10 mouse cellular contexts compared by ENCODE assay signal in genomic region chr7:78797843-78798455, GRCm38 (mm10). TPM values are rescaled to one million over a fixed set of nuclear protein-coding genes. Genes with fewer than 3 reads are reported as not detected.
DNase-seq lines count a peak whose midpoint lies in the region; ATAC-seq and TF ChIP-seq lines count a peak whose summit lies in the region.
"Had no signal": no experiment of that assay in that cellular context is flagged by ENCODE, and none has a peak within 500 bp of the region (broad histone marks: within the 10 kb centered on the region; RNA-seq: fewer than 3 reads in every experiment).

No protein-coding gene starts in this region.

- no peaks in the 10 kb centered on the region for H3K9me3 ChIP-seq in liver, embryonic 13.5 days (replicated peaks)
- H3K9me3 ChIP-seq in liver, postnatal 0 days (ENCODE audit: low read length): no peaks in the 10 kb centered on the region
- H3K9me3 ChIP-seq in forebrain, embryonic 14.5 days (replicated peaks; ENCODE audit: control insufficient read depth, low read length): no peaks in the 10 kb centered on the region
- no peaks in the 10 kb centered on the region for H3K9me3 ChIP-seq in limb, embryonic 10.5 days (replicated peaks)

- peaks cover 6% of the 10 kb centered on the region for H3K36me3 ChIP-seq in liver, embryonic 13.5 days
- H3K36me3 ChIP-seq in liver, postnatal 0 days (replicated peaks; ENCODE audit: insufficient read depth, low read length): no peaks in the 10 kb centered on the region
- peaks cover 2% of the 10 kb centered on the region for H3K36me3 ChIP-seq in forebrain, embryonic 14.5 days (ENCODE audit: control insufficient read depth, insufficient read depth, low read length)
- H3K36me3 ChIP-seq in limb, embryonic 10.5 days: peaks cover 8% of the 10 kb centered on the region

- H3K4me1 ChIP-seq in liver, embryonic 13.5 days (replicated peaks): peaks cover 91% of the 10 kb centered on the region
- H3K4me1 ChIP-seq in liver, postnatal 0 days (ENCODE audit: insufficient read depth): peaks cover 19% of the 10 kb centered on the region
- H3K4me1 ChIP-seq in forebrain, embryonic 14.5 days (ENCODE audit: control insufficient read depth, insufficient read depth, low read length): peaks cover 6% of the 10 kb centered on the region
- no peaks in the 10 kb centered on the region for H3K4me1 ChIP-seq in limb, embryonic 10.5 days

- no peaks in the 10 kb centered on the region for H3K27me3 ChIP-seq in liver, embryonic 13.5 days
- no peaks in the 10 kb centered on the region for H3K27me3 ChIP-seq in liver, postnatal 0 days (ENCODE audit: insufficient read depth, low read length)
- no peaks in the 10 kb centered on the region for H3K27me3 ChIP-seq in forebrain, embryonic 14.5 days (replicated peaks; ENCODE audit: control insufficient read depth, insufficient read depth, low read length)
- no peaks in the 10 kb centered on the region for H3K27me3 ChIP-seq in limb, embryonic 10.5 days (ENCODE audit: low read depth, poor library complexity, severe bottlenecking)

- no peak overlapping the region for H3K9ac ChIP-seq in liver, embryonic 13.5 days
- H3K9ac ChIP-seq in liver, postnatal 0 days (replicated peaks): no peak overlapping the region
- H3K9ac ChIP-seq in forebrain, embryonic 14.5 days (ENCODE audit: low read length): no peak overlapping the region

- no peak for ATAC-seq in liver, embryonic 13.5 days (ENCODE audit: low read depth)
- no peak for ATAC-seq in liver, postnatal 0 days
- peak; percentile 86 for ATAC-seq in forebrain, embryonic 14.5 days
- ATAC-seq: inflammation-experienced regulatory T-cells, adult 6 months had no signal

- H3K4me3 ChIP-seq in liver, embryonic 13.5 days (replicated peaks): no peak overlapping the region
- no peak overlapping the region for H3K4me3 ChIP-seq in liver, postnatal 0 days (ENCODE audit: low read depth, low read length)
- H3K4me3 ChIP-seq in forebrain, embryonic 14.5 days (ENCODE audit: low read depth, low read length): no peak overlapping the region
- no peak overlapping the region for H3K4me3 ChIP-seq in limb, embryonic 10.5 days

- WGBS in liver, embryonic 13.5 days (ENCODE audit: insufficient replicate concordance): 64% methylated on average over 9 of the region's 9 CpGs
- WGBS in liver, postnatal 0 days (ENCODE audit: insufficient replicate concordance): 60% methylated on average over 9 of the region's 9 CpGs
- 34% methylated on average over 8 of the region's 9 CpGs for WGBS in forebrain, embryonic 14.5 days
- 59% methylated on average over 8 of the region's 9 CpGs for WGBS in limb, embryonic 10.5 days

- TF ChIP-seq CTCF in liver, postnatal 0 days (IDR thresholded peaks at IDR 0.05; ENCODE audit: low read depth): no peak

- peak overlapping the region; percentile 20; the same call in 1 of the 2 replicates for H3K27ac ChIP-seq in liver, embryonic 13.5 days
- no peak overlapping the region for H3K27ac ChIP-seq in liver, postnatal 0 days (ENCODE audit: low read depth)
- peak overlapping the region; percentile 79 for H3K27ac ChIP-seq in forebrain, embryonic 14.5 days (ENCODE audit: low read depth, low read length)
- H3K27ac ChIP-seq in limb, embryonic 10.5 days: no peak overlapping the region

- DNase-seq in liver, embryonic 13.5 days: no peak
- DNase-seq in liver, postnatal 0 days: no peak
- DNase-seq in forebrain, embryonic 14.5 days (ENCODE audit: low spot score): peak; percentile 90
- DNase-seq in layer of hippocampus, adult 8-10 months (ENCODE audit: low spot score in 2 of 2): peak; percentile 71 to 79
- peak; percentile 67 to 78 for DNase-seq in right cerebral cortex, adult 2 months (ENCODE audit: low spot score in 2 of 2)
- no peak for DNase-seq in spleen, postnatal 36 days (ENCODE audit: low spot score in 2 of 2)
- DNase-seq in ovary, postnatal 10 days (ENCODE audit: low spot score): no peak
- DNase-seq in limb, embryonic 10.5 days (ENCODE audit: low spot score): no peak
- DNase-seq: lung, adult 2 months had no signal

- H3K4me2 ChIP-seq in liver, embryonic 13.5 days: no peak overlapping the region
- H3K4me2 ChIP-seq in liver, postnatal 0 days (ENCODE audit: low read depth, low read length): no peak overlapping the region
- no peak overlapping the region for H3K4me2 ChIP-seq in forebrain, embryonic 14.5 days (ENCODE audit: low read length)

- TF ChIP-seq EP300 in liver, postnatal 0 days (IDR thresholded peaks at IDR 0.05; ENCODE audit: low read depth): no peak

RNA-seq across cellular contexts. Expression of gene Mrpl46, which starts 14.6 kb away (rescaled TPM):
- polyA plus RNA-seq in liver, embryonic 13.5 days (2015; fragmentation: Nextera tagmentation; extraction: Ambion mirVana): 62.5 and 63.4 TPM in 2 replicates
- 36.8 and 39.7 TPM in 2 replicates for polyA plus RNA-seq in liver, postnatal 0 days (2015; fragmentation: Nextera tagmentation; extraction: Ambion mirVana)
- polyA plus RNA-seq in forebrain, embryonic 14.5 days (2014; fragmentation: Nextera tagmentation; extraction: Ambion mirVana): 65.2 and 71.4 TPM in 2 replicates
- total RNA-seq in layer of hippocampus, adult 8-10 months (2022): 10 to 100 TPM; 24.8 to 33.6 (median 30.3) TPM
- 85.4 and 96.4 TPM in 2 replicates for polyA plus RNA-seq in limb, embryonic 10.5 days (2016; fragmentation: Nextera tagmentation; extraction: Ambion mirVana)

RNA-seq across cellular contexts. Expression of gene Mrps11, which starts 15.0 kb away (rescaled TPM):
- 54.2 and 57.5 TPM in 2 replicates for polyA plus RNA-seq in liver, embryonic 13.5 days (2015; fragmentation: Nextera tagmentation; extraction: Ambion mirVana)
- polyA plus RNA-seq in liver, postnatal 0 days (2015; fragmentation: Nextera tagmentation; extraction: Ambion mirVana): 23.9 and 27.2 TPM in 2 replicates
- polyA plus RNA-seq in forebrain, embryonic 14.5 days (2014; fragmentation: Nextera tagmentation; extraction: Ambion mirVana): 75.4 and 88.2 TPM in 2 replicates
- total RNA-seq in layer of hippocampus, adult 8-10 months (2022): 10 to 100 TPM; 36.2 to 45.6 (median 42.1) TPM
- 92.4 and 99.7 TPM in 2 replicates for polyA plus RNA-seq in limb, embryonic 10.5 days (2016; fragmentation: Nextera tagmentation; extraction: Ambion mirVana)

RNA-seq across cellular contexts. Expression of gene Det1, which starts 49.1 kb away (rescaled TPM):
- polyA plus RNA-seq in liver, embryonic 13.5 days (2015; fragmentation: Nextera tagmentation; extraction: Ambion mirVana): 10.1 and 10.6 TPM in 2 replicates
- 7.9 and 8.1 TPM in 2 replicates for polyA plus RNA-seq in liver, postnatal 0 days (2015; fragmentation: Nextera tagmentation; extraction: Ambion mirVana)
- polyA plus RNA-seq in forebrain, embryonic 14.5 days (2014; fragmentation: Nextera tagmentation; extraction: Ambion mirVana): 18.7 and 20.5 TPM in 2 replicates
- total RNA-seq in layer of hippocampus, adult 8-10 months (2022): 1 to 10 TPM; 5.6 to 8.3 (median 6.5) TPM
- 21.0 and 23.5 TPM in 2 replicates for polyA plus RNA-seq in limb, embryonic 10.5 days (2016; fragmentation: Nextera tagmentation; extraction: Ambion mirVana)

Comparison
In these comparisons a context has a peak if more than half of its experiments do, and no peak if none do; other contexts are left out.
1. H3K27ac ChIP-seq: peak in liver, embryonic 13.5 days (single experiment) and forebrain, embryonic 14.5 days (single experiment); none in liver, postnatal 0 days (single experiment) and limb, embryonic 10.5 days (single experiment).
2. DNase-seq: peak in forebrain, embryonic 14.5 days (single experiment), layer of hippocampus, adult 8-10 months (2 of 2) and right cerebral cortex, adult 2 months (2 of 2); none in liver, embryonic 13.5 days (single experiment), liver, postnatal 0 days (single experiment), spleen, postnatal 36 days (0 of 2), ovary, postnatal 10 days (single experiment) and limb, embryonic 10.5 days (single experiment).